Mouse (Mus musculus): ENCODE results near the gene Cish.

- TF ChIP-seq POLR2A (IDR thresholded peaks at IDR 0.05; ENCODE audit: insufficient read depth, low read depth, low read length) (no peak), CTCF (IDR thresholded peaks at IDR 0.05; ENCODE audit: insufficient read depth, low read depth, low read length) (no peak)
These were observed 7.4 kb downstream of the Cish start for GRCm38 (mm10) chr9:107303121-107303820.
